Mouse (Mus musculus) lung, embryonic 16.5 days (tissue): ENCODE results near the gene Ube2q1. TPM values are rescaled to one million over a fixed set of nuclear protein-coding genes. Genes with fewer than 3 reads are reported as not detected.

Source experiments
- ATAC-seq: fragments of 200-750 bp; cut with Nextera tagmentation; 2 replicates; pipeline ENCODE4 v1.8.0; 2017; ENCODE audit warnings: low read depth, mild to moderate bottlenecking, moderate library complexity
- H3K27ac ChIP-seq: fragments of 300-500 bp; sonication (generic); 2 replicates; pipeline ENCODE4 v1.5.1; 2014; ENCODE audit warnings: mild to moderate bottlenecking, control low read depth, low read length
- H3K27me3 ChIP-seq: fragments of 300-500 bp; sonication (generic); 2 replicates; pipeline ENCODE4 v1.6.1; 2014; ENCODE audit warnings: low read depth, low read length, mixed read lengths; ENCODE audit not compliant: control insufficient read depth, insufficient read depth
- H3K36me3 ChIP-seq: fragments of 300-500 bp; sonication (generic); 2 replicates; pipeline ENCODE4 v1.6.1; 2014; ENCODE audit warnings: low read length; ENCODE audit not compliant: control insufficient read depth, insufficient read depth
- H3K4me1 ChIP-seq: fragments of 300-500 bp; sonication (generic); replicated peaks from 2 replicates; pipeline ENCODE4 v1.6.1; 2014; ENCODE audit warnings: low read length, mixed read lengths; ENCODE audit not compliant: control insufficient read depth, insufficient read depth
- H3K4me2 ChIP-seq: fragments of 300-500 bp; sonication (generic); 2 replicates; pipeline ENCODE4 v1.6.1; 2014; ENCODE audit warnings: low read depth, low read length, control low read depth
- H3K4me3 ChIP-seq: fragments of 300-500 bp; sonication (generic); 2 replicates; pipeline ENCODE4 v1.5.1; 2014; ENCODE audit warnings: mild to moderate bottlenecking, low read length, control low read depth
- H3K9ac ChIP-seq: fragments of 300-500 bp; sonication (generic); 2 replicates; pipeline ENCODE4 v1.6.1; 2014; ENCODE audit warnings: low read length, control low read depth
- H3K9me3 ChIP-seq: fragments of 300-500 bp; sonication (generic); 2 replicates; pipeline ENCODE4 v1.6.1; 2016; ENCODE audit warnings: low read length; ENCODE audit not compliant: control insufficient read depth
- WGBS: fragments of 180-500 bp; shearing (Covaris S2); extraction: QIAGEN DNeasy Blood & Tissue Kit; methylation state at CpG from one replicate; pipeline ENCODE4 v1.1.7; 2014; 5-methylcytosine and 5-hydroxymethylcytosine counted together
- polyA plus RNA-seq: library from polyadenylated mRNA; unstranded; fragments of >200 nt; fragmentation: Nextera tagmentation; extraction: Ambion mirVana; gene quantifications from 2 replicates; pipeline ENCODE4 v1.2.1, GENCODE M21; 2015

Gene Ube2q1
- polyA plus RNA-seq, 1 experiment from 2014 or later: 9.5 TPM

DNA sequence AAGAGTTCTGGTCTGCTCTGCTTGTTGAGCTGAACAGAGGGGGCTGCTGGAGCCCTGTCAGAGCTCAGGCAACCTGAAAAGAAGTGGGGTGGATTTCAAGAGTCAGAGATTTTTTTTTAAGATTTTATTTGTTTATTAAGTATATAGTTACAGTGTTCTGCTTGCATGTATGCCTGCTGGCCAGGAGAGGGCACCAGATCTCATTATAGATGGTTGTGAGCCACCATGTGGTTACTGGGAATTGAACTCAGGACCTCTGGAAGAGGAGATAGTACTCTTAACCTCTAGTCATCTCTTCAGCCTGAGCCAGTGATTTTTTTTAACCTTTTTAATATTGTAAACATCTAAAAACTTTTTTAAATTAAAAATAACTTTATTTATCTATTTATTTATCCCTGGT is 37.4 kb downstream of the Ube2q1 start:
- H3K27ac ChIP-seq: no peak overlapping the region
- H3K4me1 ChIP-seq: no peaks in the 10 kb centered on the region
- no peak overlapping the region for H3K9ac ChIP-seq
- H3K9me3 ChIP-seq: no peaks in the 10 kb centered on the region; the same call in 1 of the 2 replicates
- no peak for ATAC-seq
- H3K36me3 ChIP-seq: no peaks in the 10 kb centered on the region
- H3K4me2 ChIP-seq: no peak overlapping the region
- no peaks in the 10 kb centered on the region for H3K27me3 ChIP-seq
- no peak overlapping the region for H3K4me3 ChIP-seq

- no peak overlapping the region for H3K27ac ChIP-seq
- WGBS: 53% methylated on average over 3 of the region's 3 CpGs
These were observed 38.8 kb downstream of the Ube2q1 start for GRCm38 (mm10) chr3:89812166-89812565.

DNA sequence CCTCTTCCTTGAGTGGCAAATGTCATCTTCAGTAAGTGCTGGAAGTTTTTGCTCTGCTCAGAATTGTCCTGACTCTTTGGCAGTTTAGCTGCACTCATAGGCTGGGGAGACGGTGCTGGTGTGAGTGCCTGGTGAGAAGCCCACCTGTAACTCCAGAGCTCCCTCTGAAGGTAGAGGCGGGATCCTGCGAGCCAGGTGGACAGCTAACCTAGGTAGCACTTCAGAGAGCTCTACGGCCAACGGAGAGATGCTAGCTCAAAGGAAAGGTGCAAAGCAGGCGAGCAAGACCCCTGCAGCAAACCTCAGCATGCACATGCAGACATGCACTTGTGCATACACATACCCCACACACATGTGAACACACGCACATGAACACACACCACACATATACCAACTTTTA is 40.6 kb downstream of the Ube2q1 start:
- Histone ChIP-seq H3K9me3 (no peaks in the 10 kb centered on the region), H3K4me2 (no peak overlapping the region), H3K27ac (no peak overlapping the region), H3K4me1 (no peaks in the 10 kb centered on the region), H3K9ac (no peak overlapping the region), H3K27me3 (no peaks in the 10 kb centered on the region), H3K36me3 (no peaks in the 10 kb centered on the region), H3K4me3 (no peak overlapping the region)
- 63% methylated on average over 7 of the region's 7 CpGs for WGBS
- no peak for ATAC-seq

More at GRCm38 (mm10) chr3:89812166-89812565, 38.8 kb downstream of the Ube2q1 start:
- Histone ChIP-seq H3K27me3 (no peaks in the 10 kb centered on the region), H3K4me1 (no peaks in the 10 kb centered on the region), H3K9me3 (no peaks in the 10 kb centered on the region), H3K4me2 (no peak overlapping the region), H3K4me3 (no peak overlapping the region), H3K9ac (no peak overlapping the region), H3K36me3 (no peaks in the 10 kb centered on the region)
- no peak for ATAC-seq

GRCm38 (mm10) chr3:89817056-89817455 is 43.6 kb downstream of the Ube2q1 start:
- Histone ChIP-seq H3K36me3 (no peaks in the 10 kb centered on the region), H3K9ac (no peak overlapping the region), H3K27me3 (no peaks in the 10 kb centered on the region), H3K4me2 (no peak overlapping the region), H3K4me3 (no peak overlapping the region), H3K9me3 (no peaks in the 10 kb centered on the region), H3K4me1 (no peaks in the 10 kb centered on the region), H3K27ac (no peak overlapping the region)
- 60% methylated on average over 4 of the region's 4 CpGs for WGBS
- no peak for ATAC-seq

- ATAC-seq: no peak
- H3K4me1 ChIP-seq: 0 out of 2 replicates have a peak, but pooled peaks cover under 1% of the 10 kb centered on the region
- no peak overlapping the region for H3K9ac ChIP-seq
- no peak overlapping the region for H3K4me2 ChIP-seq
- H3K27me3 ChIP-seq: no peaks in the 10 kb centered on the region
- H3K36me3 ChIP-seq: no peaks in the 10 kb centered on the region
- no peak overlapping the region for H3K27ac ChIP-seq
- 52% methylated on average over 3 of the region's 3 CpGs for WGBS
- no peak overlapping the region for H3K4me3 ChIP-seq
- no peaks in the 10 kb centered on the region for H3K9me3 ChIP-seq
These were observed 45.2 kb downstream of the Ube2q1 start for GRCm38 (mm10) chr3:89818605-89819004.

DNA sequence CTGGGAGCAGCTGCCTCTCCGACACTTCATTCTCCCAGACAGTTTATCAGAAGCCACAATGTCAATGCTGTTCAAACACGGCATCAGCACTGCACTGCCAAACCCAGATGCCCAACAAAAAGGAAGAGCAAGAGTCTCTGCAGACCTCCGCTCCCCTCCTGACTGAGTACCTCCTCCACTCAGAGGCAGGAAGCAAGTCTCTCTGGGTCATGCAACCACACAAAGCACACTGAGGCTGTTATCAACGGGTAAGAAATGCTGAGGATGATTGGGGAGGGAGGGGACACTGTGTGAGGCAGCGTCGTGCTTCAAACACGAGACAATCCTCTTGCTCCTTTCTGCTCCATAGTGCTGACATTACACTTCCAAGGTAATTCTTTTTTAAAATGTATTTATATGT is 46.5 kb downstream of the Ube2q1 start:
- no peak overlapping the region for H3K4me2 ChIP-seq
- H3K27me3 ChIP-seq: no peaks in the 10 kb centered on the region
- H3K4me1 ChIP-seq: 0 out of 2 replicates have a peak, but pooled peaks cover 2% of the 10 kb centered on the region
- ATAC-seq: no peak
- 40% methylated on average over 7 of the region's 7 CpGs for WGBS
- H3K36me3 ChIP-seq: no peaks in the 10 kb centered on the region
- H3K9ac ChIP-seq: no peak overlapping the region
- no peak overlapping the region for H3K27ac ChIP-seq
- H3K4me3 ChIP-seq: no peak overlapping the region
- H3K9me3 ChIP-seq: no peaks in the 10 kb centered on the region

DNA sequence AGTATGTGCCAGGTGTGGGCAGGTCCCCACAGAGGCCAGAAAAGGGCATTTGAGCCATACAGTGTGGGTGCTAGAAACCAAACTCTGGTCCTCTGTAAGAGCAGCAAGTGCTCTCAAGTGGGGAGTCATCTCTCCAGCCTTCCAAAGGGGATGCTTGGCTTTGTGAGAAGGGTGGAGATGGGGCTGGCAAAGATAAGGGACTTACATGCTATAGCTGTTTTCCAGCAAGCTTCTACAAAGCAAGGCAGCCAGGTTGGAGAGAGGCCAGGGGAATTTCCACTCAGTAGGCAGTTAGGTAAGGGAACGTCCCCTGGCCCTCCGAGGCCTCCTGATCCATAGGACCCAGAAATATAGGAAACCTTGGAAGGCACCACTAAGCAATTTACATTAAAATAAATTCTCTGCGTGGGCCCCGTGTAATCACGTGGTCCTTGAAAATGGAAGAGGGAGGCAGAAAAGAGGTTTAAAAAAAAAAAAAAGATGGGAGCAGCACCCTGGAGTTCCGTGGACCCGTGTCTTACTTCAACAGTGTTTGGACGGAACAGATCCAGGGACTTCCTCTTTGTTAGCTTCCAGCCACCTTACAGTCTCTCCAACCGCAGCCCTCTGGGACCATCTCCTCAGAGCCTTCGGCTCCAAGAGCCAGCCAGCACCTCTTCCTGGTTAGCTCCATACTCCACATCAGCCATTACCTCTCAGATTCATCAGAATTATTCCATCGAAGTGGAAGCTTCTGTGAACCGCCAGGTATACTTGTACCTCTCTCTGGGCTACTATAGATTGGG is 47.1 kb downstream of the Ube2q1 start:
- H3K4me3 ChIP-seq: no peak overlapping the region
- no peaks in the 10 kb centered on the region for H3K36me3 ChIP-seq
- H3K9ac ChIP-seq: no peak overlapping the region
- no peak for ATAC-seq
- no peaks in the 10 kb centered on the region for H3K27me3 ChIP-seq
- 84% methylated on average over 12 of the region's 12 CpGs for WGBS
- 0 out of 2 replicates have a peak, but pooled peaks cover 2% of the 10 kb centered on the region for H3K4me1 ChIP-seq
- H3K9me3 ChIP-seq: no peaks in the 10 kb centered on the region
- H3K4me2 ChIP-seq: no peak overlapping the region
- H3K27ac ChIP-seq: no peak overlapping the region

DNA sequence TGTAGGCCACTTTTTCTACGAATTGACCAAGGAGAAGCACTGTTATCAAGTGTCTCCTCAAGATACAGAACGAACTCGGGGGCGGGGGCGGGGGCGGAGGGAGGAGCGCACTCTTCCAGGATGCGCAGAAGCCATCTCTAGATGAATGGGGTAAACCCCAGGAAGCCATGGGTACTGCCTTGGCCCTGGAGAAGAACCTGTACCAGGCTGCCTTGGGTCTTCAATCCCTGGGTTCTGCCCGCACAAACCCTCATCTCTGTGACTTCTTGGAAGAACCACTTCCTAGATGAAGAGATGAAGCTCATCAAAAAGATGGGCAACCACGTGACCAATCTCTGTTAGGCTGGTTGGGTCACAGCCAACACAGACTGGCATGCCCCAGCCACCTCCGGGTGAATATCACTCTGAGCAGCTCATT is 47.7 kb downstream of the Ube2q1 start:
- no peaks in the 10 kb centered on the region for H3K9me3 ChIP-seq
- 0 out of 2 replicates have a peak, but pooled peaks cover 2% of the 10 kb centered on the region for H3K4me1 ChIP-seq
- 78% methylated on average over 11 of the region's 11 CpGs for WGBS
- no peak overlapping the region for H3K27ac ChIP-seq
- no peak overlapping the region for H3K4me3 ChIP-seq
- H3K27me3 ChIP-seq: no peaks in the 10 kb centered on the region
- H3K9ac ChIP-seq: no peak overlapping the region
- H3K4me2 ChIP-seq: no peak overlapping the region
- ATAC-seq: no peak
- H3K36me3 ChIP-seq: no peaks in the 10 kb centered on the region

DNA sequence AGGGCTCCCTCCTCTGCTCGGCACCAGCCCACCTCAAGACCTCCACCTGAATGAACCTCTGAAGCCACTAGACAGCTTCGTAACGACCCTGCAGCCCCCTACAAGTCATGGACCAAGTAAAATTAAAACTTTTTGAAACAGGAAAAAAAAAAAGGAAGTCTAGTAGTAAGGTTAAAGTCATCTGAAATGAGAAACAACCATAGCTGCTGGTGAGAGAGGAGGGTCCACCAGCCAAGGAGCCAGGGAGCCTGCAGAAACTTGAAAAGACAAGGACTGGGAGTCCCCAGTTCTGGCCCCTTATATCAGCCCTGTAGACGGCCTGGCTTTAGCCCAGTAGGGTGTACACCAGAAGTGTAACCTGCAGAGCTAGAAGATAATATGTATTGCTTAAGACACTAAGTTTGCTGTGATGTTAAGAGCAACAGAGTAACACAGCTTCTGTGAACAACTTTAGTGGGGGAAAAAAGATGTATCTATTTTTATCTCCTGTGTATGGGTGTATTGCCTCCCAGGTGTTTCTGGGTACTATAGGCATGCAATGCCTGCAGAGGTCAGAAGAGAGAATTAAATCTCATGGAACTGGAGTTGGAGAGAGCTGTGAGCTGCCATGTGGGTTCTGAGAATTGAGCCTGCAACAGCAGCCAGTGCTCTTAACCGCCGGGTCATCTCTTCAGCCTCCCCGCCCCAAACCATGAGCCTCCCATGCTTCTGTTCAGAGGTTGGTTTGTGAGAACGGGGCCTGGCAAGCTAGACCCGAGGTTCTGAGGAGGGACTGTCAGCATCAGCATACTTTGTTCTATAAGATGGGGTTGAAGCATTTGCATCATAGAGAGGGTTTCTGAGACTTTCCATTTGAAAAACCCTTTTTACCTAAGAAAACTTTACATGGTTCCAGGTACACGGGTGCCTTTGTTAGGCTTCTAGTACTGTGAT is 48.4 kb downstream of the Ube2q1 start:
- Histone ChIP-seq H3K4me3 (no peak overlapping the region), H3K9ac (no peak overlapping the region), H3K27ac (no peak overlapping the region), H3K36me3 (no peaks in the 10 kb centered on the region), H3K4me2 (no peak overlapping the region), H3K4me1 (0 out of 2 replicates have a peak, but pooled peaks cover 2% of the 10 kb centered on the region), H3K9me3 (no peaks in the 10 kb centered on the region), H3K27me3 (no peaks in the 10 kb centered on the region)
- no peak for ATAC-seq
- WGBS: 71% methylated on average over 10 of the region's 10 CpGs
